Mouse (Mus musculus) urinary bladder, postnatal 4 days (tissue): ENCODE measurements around the gene Mettl15.
"Not testable (repeated sequence)": the region's sequence is repeated elsewhere in the genome, so short reads cannot be mapped to it uniquely, and the experiment has no call there.

Experiments
- DNase-seq, 2 experiments: peaks; one replicate each; pipeline ENCODE4 v3.0.0; 2021 to 2022; ENCODE audit warnings: low spot score in 2 of 2

Mettl15 gene

DNA sequence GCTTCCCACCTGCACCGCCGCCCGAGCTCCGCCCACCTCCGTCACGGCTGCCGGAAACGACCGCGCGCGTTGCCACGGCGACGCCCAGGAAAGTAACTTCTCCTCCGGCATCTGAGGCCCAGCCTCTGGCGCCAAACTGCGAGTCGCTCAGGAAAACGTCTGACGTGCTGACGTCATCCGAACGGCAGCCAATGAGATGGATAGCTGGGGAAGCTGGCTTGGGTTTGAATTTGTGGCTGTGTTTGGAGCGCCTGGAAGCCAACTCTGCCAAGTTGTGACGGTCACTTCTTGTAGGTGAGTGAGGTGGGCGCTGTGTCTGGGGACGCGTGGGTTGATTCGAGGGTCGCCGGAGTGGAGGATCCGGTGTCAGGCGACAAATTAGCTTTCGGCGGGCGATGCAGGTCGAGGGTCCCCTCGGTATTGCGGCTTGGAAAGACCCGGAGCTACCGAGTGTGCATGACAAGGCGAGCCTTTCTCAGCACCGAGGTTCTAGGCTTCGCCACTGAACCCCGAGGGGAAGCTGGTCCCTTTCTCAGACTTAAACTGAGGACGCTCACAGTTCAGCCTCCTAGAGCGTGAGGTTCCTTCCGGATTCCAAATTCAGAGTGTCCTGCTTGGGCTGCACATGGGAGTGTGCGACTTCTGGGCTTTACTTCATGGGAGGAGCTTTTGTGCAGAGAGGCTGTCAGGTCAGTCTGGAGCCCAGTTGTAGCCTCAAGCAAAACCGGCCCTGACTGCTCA, at the start of gene Mettl15, which contains the start of gene Kif18a:
Gene Mettl15 (minus strand): TSS at position 149 of the 741 bp plus-strand sequence.
Gene Kif18a (plus strand): TSS at position 139 of the 741 bp plus-strand sequence.
- DNase-seq: peak; percentile 92 to 95

DNA sequence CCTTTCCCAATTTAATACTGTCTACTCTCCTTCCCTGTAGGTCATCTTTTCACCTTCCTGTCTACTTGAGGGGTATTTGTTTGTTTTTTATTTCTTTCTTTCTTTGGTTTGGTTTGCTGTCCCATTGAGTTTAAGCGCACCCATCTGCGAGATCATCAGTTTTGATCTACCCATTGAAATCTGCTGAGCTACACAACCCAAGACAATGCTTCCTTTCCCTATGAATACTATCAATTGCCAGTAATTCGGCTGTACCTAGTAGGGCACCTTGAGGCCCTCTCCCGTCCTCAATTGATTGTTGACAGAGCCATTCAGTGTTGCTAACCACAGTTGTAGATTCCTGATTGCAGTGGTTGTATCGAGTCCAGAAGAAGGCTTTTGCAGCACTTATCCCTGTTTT, 30.8 kb upstream of the Mettl15 start:
- no peak for DNase-seq

DNA sequence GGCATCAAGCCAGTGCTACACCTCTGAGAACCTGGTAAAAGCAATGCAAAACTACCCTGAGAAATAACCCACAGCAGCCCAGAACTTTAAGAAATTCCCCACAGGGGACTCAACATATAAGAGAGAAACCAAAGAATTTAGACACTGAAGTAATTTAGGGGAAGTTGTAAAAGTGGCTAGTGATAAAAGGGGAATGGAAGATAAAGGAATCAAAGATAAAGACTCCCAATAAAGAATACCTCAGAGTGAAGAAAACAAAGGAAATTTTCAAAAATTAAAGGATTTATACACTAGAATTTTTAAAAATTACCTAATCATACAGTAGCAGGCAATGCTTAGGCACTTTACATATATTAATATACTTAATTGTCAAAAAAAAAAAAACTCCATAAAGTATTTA, 23.1 kb upstream of the Mettl15 start:
- no peak for DNase-seq

DNA sequence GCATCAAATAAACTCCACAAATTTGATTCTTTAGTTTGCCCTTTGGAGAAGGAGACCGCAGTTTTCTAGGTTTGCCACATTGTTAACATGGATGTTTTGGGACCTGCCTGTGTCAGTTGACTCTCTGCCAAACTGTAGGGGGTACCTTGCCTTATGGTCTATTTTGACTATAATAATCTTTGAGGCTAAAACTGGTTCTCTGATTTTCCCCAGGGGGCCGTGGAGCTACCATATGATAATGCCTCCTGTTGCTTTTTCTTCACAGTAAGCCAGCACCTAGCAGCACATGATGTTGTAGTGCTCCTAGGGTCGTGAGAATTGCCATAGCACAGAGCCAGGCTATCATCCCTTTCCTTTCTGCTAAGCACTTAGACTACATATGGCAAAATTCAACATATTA, 21.7 kb upstream of the Mettl15 start:
- DNase-seq: no peak

DNA sequence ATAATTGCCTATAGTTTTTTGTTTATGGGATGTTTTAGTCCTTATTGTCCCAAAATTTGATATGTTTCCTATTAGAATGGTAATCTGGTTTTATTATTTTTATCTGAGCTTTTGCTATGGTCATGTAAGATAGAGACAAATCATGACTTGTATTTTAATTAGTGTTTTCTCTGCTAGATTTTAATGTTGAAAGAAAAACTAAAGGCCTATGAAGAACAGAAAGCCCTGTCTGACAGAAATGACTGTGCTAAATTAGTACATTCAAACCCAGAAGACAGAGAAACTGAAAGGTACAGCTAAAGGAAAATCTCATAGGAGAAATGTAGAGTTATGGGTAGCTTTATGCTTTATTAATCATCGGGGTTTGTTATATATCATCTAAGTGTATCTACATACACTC, 17.6 kb upstream of the Mettl15 start:
- DNase-seq: no peak

DNA sequence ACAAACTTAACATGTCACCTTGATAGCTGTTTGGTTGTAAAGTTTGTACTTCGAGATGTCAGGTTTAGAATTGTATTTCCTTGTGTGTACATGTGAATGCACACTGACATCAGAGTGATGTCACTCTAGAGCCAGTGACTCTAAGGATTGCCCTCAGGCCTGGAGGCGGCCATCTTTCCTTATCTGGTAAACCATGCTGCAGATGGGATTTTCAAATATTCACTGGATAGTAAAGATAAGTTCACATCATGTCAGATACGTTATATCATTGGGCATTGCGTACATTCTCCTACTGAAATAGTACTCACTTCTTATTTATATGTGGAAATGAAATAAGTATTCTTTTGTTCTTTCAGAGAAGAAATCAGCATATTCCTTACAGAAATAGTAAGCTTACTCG, 15.7 kb upstream of the Mettl15 start:
- no peak for DNase-seq

DNA sequence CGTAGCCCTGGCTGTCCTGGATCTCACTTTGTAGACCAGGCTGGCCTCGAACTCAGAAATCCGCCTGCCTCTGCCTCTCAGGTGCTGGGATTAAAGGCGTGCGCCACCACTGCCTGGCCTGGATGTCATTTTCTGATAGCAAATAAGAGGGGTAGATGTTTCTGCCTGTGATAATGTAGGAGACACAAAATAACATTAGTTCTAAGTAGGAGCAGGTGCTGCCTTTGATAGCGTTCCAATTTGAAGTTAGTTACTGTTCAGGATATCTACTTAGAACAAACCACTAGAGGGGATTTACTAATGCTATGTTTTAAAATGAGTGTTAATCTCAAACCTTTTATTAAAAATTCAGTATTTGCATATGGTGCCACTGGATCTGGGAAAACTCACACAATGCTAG, 8.8 kb upstream of the Mettl15 start:
- no peak for DNase-seq

DNA sequence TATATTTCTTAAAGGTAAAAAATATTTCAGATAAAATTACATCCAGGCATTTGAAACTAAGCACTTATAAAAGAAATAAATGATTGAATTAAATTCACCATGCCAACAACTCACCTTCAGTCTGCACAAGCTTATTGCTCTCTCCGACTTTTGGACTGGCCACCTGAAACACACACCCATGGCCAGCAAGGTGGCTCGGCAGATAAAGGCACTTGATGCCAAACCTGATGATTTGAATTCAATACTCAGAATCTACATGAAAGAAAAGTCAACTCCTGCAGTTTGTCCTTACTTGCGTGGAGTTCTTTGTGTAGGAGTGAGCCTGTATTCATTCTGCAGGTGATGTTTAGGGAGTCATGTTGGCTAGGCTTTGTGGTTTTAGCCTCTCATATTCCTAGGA, 3.6 kb upstream of the Mettl15 start:
- no peak for DNase-seq

DNA sequence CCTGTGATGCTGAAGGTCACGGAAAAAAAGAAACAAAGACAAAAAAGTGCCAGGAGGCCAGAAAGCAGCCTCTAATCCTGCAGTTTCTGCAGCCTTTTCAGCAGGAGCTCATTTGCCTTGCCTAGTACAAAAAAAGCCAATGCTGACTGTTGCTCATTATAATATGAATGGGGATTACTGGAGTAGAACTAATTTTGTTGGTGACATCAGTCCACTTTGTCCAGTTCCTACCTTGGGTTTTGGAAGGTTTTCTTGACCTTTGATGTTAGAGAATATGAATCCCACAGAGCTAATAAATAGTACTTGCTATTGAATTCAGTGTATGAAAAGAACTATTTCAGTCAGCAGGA, 768 bp upstream of the Mettl15 start:
- no peak for DNase-seq

DNA sequence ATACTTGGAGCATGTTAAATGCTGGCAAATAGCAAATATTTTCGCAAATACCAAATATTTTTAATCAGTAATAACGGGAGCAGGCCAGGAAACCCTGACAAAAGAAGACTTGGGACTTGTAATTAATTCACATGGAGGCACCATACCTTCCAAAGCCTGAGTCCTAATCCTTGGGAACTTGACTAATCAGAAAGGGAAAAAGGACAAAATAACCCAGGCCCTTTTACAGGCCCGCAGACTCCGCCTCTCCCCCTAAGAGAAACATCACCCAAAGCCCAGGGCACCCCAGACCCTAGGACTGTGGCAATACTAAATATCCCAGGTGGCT, 312 bp downstream of the Mettl15 start:
- no peak for DNase-seq

DNA sequence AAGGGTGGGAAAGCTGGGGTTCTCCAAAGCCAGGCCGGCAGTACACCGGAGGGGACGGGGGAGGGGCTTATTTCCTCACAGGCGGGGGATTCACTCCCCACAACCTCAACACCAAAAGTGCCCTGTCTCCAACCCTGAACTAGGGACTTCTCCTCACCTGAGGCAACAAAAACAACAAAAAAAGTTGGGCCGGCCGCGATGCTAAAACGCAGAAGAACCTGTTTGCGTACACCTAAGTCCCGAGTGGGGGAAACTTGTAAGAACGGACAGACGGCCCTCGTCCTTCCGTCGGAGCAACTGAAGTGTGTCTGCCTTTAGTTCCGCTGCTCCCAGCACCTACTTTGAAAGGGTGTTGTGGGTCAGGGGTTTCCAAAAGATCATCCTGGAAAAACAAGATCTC, 2.5 kb downstream of the Mettl15 start:
- DNase-seq: peak in 1 of 2 experiments; percentile 27

DNA sequence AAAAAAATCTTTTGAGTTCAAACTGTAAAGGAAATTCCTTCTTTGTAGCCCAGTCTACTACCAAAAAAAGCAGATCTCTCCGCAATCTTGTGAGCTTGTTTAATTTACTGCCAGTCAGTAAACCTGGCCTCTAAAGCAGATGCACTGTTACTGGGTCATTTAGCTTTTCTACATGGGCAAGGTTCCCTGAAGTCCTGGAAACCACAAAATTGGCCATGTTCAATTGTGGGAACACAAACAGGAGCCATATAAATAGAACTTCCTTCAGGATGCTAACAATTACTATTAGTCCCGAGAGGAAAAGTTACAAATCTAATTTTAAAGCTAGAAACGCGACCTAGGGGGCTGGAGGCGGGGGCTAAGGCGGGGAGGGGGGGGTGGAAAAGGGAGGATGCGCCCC, 3.0 kb downstream of the Mettl15 start:
- DNase-seq: no peak

DNA sequence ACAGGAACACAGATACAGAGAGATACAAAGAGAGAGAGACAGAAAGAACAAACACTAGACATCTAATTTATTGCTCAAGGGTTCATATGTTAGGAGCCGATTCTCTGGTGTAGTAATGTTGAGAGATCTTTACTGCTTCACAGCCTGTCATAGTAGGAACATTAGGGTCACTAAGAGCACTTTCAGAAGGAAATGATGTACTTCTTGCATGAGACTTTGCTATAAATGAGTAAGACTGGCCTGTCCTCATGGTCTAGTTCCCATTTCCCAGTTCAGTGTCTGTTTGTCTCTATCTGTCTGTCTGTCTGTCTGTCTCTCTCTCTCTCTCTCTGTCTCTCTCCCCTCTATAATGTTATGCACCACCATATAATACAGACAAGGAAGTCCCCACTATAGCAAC, 7.5 kb downstream of the Mettl15 start:
- DNase-seq: no peak

DNA sequence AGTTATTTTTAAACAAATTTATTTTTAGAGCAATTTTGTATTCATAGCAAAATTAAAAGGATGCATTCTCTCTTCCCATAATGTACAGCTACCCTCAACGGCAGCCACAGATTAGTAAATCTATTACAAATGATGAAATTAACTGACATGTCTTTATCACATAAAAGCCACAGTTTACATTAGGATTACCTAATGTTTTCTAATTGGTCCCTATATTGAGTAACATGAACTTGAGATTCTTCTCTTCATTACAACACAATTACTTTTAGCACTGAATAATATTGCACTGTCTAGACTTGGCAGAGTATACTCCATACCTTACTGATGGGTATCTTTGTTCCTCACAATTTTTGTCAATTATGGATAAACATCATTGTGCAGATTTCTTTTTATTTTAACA, 17.8 kb downstream of the Mettl15 start:
- DNase-seq: no peak

DNA sequence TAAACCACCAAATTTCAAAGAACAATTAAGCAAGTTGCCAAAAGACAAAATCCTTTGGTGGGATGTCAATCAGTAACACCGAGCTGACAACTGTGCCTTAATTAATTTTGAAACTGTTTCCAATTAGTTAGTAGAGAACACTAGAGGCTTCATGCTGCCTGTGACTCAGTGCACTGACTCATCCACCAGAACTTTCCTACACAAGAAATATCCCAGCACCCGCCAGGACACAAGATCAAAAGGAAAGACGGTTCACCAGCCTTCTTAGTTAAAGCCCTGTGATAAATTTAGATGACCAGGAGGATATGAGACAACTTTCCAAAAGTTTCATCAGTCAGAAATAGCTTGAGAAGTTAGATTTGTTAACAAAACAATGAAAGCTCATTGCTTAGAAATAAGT, 38.6 kb downstream of the Mettl15 start:
- DNase-seq: no peak

DNA sequence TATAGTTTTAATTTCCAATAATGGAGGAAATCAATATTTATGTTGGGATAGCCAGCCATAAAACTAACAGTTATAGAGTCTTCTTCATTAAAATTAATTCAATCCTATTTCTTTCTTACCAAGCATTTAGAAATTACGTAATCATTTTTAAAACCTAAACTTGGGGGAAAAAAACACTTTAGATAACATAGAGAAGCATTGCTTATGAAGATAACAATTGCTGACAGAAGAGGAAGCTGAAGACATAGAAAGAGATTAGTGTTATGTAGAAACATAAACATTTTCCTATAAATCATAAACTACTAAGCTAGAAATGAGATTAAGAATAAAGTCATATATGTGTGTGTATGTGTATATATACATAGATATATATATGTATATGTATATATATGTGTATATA, 44.8 kb downstream of the Mettl15 start:
- no peak for DNase-seq

DNA sequence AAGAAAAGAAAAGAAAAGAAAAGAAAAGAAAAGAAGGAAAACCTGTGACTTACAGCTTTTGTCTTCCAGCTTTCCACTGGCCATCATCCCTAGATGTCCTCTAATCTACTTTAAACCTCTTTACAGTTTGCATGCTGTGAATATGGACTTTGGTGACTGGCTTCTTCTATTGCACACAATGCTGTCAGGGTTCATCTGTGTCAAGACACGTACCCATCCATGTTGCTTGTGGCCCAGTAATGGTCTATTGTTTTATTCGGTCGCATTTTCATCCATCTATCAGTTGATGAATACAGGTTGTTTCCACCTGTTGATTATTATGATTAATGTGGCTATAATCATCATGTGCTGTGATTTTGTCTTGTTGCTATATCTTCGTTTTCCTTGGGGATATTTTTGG, 46.7 kb downstream of the Mettl15 start:
- DNase-seq: no peak

DNA sequence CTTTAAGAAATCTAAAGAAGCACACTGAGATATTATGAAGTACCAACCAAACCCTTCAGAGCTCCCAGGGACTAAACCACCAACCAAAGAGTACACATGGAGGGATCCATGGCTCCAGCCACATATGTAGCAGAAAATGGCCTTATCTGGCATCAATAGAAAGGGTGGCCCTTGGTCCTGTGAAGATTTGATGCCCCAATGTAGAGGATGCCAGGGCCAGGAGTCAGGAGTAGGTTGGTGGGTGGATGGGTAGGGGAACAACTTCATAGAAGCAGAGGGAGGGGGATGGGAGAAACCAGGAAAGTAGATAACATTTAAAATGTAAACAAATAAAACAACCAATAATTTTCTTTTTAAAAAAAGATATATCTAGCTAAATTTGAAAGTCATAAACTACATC, 50.1 kb downstream of the Mettl15 start:
- no peak for DNase-seq

DNA sequence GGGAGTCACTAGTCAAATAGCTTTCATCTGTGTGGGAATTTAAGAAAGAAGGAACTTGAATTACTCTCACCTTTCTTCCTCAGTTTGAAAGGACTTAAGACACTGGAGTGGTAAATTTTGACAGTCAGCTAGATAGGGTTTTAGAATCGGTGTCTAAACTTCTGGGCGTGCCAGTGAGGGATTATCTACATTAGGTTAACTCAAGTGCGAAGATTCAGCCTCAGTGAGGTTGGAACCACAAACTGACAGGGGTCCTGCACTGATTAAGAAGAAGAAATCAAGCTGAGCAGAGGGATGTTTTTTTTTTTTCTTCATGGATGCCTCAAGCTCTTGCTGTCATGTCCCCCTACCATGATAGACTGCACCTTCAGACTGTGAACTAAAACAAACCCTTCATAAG, 53.4 kb downstream of the Mettl15 start:
- DNase-seq: no peak

DNA sequence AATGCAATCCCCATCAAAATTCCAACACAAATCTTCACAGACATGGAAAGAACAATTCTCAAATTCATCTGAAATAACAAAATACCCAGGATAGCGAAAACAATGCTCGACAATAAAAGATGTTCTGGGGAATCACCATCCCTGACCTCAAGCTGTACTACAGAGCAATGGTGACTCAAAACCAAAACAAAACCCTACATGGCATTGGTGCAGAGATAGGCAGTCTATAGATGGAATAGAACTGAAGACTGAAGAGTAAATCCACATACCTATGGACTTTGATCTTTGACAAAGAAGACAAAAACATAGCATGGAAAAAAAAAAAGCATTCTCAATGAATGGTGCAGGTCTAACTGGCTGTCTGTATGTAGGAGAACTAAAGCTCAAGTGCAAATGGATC, 59.1 kb downstream of the Mettl15 start:
- no peak for DNase-seq

DNA sequence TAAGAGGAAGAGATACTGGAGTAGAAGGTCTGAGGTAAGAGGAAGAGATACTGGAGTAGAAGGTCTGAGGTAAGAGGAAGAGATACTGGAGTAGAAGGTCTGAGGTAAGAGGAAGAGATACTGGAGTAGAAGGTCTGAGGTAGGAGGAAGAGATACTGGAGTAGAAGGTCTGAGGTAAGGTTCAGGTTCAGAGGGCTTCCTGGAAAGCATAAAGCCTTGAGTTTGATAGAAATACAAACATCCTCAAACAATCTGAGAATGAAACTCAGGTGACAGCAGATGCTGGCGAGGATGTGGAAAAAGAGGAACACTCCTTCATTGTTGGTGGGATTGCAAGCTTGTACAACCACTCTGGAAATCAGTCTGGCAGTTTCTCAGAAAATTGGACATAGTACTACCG, 63.9 kb downstream of the Mettl15 start:
- DNase-seq: not testable (repeated sequence)

DNA sequence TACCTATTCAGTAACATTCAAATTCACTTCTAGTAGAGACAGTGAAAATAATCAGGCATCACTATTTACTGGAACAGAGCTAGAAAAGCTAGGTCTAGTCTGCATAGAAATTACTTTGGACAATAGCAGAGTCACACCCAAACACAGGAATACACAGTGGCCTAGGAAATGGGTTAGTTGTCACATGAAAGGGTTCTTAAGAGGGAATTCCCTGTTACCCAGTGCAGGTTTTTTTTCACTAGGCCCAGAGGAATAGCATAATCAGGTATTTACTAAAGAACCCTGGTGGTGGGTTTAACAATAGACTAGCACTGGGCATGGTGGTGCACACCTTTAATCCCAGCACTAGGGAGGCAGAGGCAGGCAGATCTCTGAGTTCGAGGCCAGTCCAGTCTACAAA, 69.9 kb downstream of the Mettl15 start:
- not testable (repeated sequence) for DNase-seq

DNA sequence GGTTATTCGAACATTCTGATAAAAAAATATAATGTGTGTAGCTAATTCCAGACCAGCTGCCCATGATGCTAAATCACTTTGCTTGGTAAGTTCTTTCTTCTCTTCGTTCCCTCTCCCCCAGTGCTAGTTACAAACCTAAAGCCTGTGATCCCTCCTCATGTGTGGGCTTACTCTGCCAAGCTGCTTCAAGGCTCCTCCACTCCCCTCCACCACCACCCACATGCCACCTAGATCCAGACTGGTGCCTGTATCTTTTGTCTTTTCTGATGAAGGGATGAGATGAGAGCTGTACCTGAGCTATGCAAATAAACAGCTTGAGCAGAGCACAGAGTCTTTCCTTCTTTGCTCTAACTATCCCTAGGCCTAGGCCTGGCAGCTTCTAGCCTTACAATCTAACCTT, 72.5 kb downstream of the Mettl15 start:
- DNase-seq: no peak

DNA sequence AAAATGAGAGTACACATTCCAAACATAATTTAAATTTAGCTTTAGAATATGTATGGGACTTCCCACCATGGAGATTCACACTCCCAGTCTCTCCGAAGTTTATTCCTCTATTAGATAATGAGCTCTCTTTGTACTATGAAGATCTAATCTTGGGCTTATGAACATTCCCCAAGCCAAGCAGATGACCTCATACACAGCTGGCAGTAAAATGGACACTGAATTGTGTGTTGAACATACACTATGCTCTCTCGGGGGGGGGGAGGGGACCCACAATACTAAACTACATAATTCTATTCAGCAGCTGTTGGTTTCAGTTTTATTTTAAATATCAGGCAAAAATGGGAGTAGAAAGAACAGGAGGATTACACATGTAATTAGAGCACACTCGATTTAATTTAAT, 97.6 kb downstream of the Mettl15 start:
- DNase-seq: no peak
